Mouse (Mus musculus): ENCODE measurements at regions not wholly inside any gene's neighbourhood (a gene's known extent, or its start where the extent isn't known, plus 50 kb on each side); places are given as distances from the start of the nearest gene placed in this dataset.

GRCm38 (mm10) chr4:47870010-47870637, 174.8 kb upstream of the Nr4a3 start:
- no peak for DNase-seq (ENCODE audit: low spot score)

GRCm38 (mm10) chr4:47870638-47871019, 174.3 kb upstream of the Nr4a3 start:
- DNase-seq (ENCODE audit: low spot score), result no peak

DNA sequence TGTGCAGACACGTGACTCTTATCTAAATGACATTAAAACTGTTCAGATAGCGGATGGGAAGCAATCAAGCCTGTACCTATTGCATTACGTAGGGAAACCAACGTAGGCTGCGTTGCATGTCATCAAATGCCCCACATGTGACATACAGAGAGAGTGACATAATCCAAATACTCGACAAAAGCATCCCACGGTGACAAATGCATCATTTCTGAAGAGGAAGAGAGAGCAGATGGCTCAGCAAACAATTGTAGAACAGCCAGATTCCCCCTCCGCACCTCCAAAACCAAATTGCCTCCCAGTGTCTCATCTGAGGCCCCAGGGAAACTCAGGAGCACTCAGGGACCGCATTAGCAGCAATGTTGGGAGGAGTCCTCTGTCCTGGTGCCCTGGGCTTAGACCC, 163.4 kb upstream of the Nr4a3 start:
- no peak for DNase-seq (ENCODE audit: low spot score)

DNA sequence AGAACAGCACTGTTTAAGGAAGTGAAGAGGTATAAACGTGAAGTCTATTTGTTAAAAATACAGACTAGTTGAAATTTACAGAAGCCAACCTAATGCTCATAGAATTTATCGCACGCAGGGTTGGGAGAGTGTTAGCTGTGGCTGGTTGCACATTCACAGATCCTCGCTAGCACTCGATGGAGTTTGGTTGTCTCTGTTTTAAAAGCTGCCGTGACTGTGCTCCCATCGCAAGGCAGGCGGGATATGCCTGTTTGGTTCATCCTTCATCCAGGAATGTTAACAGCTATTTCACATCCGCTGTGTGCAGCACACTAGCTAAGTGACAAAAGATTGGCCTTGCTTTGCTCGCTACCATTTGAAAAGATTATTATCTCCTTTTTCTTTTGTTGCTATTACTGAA, 162.9 kb upstream of the Nr4a3 start:
- no peak for DNase-seq (ENCODE audit: low spot score)

GRCm38 (mm10) chr4:47899579-47899978, 145.4 kb upstream of the Nr4a3 start:
- DNase-seq (ENCODE audit: low spot score), result no peak

DNA sequence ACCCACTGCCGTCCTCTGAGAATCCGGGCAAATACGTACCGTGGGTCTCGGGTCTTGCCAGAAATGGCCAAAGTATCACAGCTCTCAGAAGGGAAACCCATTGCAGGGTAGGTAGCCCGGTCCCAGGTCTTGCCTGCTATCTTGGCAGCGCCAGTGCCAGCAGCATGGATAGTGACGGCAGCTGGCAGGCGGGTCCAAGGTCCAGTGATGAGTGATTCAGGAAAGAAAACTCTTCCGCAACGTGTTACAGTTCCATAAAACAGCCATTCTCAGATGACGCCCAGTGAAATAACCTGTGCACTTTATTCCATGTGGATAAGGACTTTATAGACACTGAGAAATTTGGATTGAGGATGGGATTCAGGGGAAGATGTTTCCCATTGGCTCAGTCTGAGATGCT, 142.2 kb upstream of the Nr4a3 start:
- no peak for DNase-seq (ENCODE audit: low spot score)

DNA sequence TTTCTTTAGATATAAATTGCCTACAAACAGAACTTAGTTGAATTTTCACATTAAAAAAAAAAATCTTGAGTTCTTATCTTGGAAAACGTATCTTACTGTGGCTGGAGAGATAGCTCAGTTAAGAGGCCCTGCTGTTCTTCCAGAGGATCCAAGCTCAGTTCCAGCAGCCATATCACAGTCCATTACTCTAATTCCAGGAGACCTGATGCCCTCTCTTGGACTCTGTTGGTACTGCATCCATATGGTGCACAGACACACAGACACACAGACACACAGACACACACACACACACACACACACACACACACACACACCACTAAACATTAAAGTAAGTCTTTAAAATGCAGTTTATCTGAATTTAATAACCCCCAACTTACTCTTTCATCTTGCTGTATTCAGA, 132.7 kb upstream of the Nr4a3 start:
- no peak for DNase-seq (ENCODE audit: low spot score)

GRCm38 (mm10) chr4:47919576-47919975, 125.4 kb upstream of the Nr4a3 start:
- no peak for DNase-seq (ENCODE audit: low spot score)

DNA sequence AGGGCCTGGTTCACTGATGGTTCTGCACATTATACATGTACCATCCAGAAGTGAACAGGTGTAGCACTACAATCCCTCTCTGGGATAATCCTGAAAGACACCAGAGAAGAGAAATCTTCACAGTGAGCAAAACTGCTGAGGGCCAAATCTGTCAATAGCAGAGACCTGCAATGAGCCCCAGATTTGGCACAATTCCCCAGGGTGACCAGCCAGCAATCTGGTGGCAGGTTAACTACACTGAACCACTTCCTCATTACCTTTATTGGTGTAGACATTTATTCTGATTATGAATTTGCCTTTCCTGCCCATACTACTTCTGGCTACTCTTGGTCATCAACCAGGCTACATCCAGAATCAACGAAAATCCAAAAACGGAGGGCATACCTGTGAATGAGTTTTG, 113.5 kb upstream of the Nr4a3 start:
- no peak for DNase-seq (ENCODE audit: low spot score)

- no peak for DNase-seq (ENCODE audit: low spot score)
These were observed 111.4 kb upstream of the Nr4a3 start for GRCm38 (mm10) chr4:47933526-47933925.

- DNase-seq (ENCODE audit: low spot score), result no peak
These were observed 109.4 kb upstream of the Nr4a3 start for GRCm38 (mm10) chr4:47935547-47935946.

GRCm38 (mm10) chr4:47936470-47937125, 108.4 kb upstream of the Nr4a3 start:
- no peak for DNase-seq (ENCODE audit: low spot score)

DNA sequence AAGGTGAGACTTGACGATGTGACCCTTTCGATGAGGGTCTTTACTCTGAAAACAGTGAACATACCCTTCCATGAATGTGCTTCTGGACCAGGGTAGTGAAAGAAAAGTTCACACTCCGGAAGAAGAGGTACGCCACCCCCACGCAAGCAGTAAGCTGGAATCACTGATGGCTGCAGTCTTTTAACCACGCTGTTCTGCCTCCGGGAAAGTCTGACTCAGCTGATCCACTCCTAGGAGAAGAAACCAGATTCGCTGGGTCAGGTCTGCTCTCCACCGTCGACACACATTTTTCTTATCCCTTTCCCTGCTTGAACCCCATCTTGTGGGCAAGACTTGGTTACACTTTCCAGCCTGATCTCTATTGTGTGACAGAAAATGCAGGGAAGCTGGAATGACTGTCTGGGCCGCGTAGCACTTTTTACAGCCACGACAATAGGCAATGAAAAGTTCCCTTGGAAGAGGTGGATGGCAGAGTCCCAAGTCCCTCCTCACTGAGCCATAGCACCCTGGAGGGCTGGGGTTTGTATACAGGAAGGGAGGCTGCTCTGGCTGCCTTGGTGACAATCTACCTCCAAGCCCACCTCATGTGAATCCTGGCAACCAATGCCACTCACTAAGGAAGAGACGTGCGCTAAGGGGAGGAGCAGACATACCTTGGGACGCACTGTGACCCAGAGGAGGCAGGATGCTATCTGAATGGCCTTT, 96.9 kb upstream of the Nr4a3 start:
- no peak for DNase-seq (ENCODE audit: low spot score)

- DNase-seq (ENCODE audit: low spot score), result no peak
These were observed 96.2 kb upstream of the Nr4a3 start for GRCm38 (mm10) chr4:47948789-47949188.

- no peak for DNase-seq (ENCODE audit: low spot score)
These were observed 90.2 kb upstream of the Nr4a3 start for GRCm38 (mm10) chr4:47954576-47955305.

DNA sequence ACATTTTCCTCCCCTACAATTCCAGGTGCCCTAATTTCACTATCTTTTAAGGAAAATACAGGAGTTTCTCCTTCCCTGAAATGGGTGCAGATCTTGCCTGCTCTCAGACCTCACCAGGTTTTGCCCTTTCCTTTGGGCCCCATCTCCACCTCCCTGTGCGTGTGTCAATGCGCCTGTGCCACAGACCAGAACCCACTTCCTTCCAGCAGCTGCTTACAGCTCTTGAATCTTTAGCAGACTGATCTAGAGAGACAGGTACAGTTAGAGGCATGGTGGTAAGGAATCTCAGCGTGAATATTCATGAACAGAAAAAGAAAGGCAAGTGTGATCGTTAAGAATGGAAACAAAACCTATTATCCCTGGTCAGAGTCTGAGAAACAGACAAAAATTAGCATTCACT, 80.3 kb upstream of the Nr4a3 start:
- DNase-seq (ENCODE audit: low spot score), result no peak

GRCm38 (mm10) chr4:47971861-47972260, 73.1 kb upstream of the Nr4a3 start:
- DNase-seq (ENCODE audit: low spot score), result no peak

DNA sequence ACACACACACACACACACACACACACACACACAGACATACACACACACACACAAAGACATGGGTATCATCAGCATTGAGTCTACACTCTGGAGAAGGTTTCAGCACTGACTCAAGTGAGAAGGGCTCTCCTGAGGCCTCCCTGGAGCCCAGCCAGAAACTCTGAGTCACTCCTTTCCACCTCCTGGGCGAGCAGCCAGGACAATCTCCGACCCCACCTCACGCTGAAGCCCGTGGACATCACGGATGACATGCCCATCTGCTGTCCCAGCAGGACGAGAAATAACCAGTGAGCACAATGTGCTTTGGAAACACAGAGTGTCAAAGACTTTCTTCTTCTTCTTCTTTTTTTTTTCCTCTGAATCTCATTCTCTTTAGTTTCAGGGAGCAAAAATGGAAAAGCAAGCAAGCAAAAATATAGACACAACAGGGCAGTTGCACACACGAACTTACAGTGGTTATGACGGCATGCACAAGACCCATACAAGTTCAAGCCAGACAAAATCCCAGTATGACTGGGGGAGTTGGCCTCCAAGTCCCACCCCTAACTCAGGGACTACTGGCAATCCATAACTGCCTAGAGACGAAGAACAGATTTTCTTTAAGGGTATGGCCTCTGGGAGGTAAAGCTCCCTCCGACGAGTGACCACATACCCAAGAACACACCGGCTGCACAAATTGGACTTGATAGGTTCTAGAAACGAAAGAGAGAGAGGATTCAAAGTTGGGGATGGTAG, 65.2 kb upstream of the Nr4a3 start:
- DNase-seq (ENCODE audit: low spot score), result peak; percentile 32
